8 mouse cellular contexts compared by ENCODE assay signal in the genomic region with DNA sequence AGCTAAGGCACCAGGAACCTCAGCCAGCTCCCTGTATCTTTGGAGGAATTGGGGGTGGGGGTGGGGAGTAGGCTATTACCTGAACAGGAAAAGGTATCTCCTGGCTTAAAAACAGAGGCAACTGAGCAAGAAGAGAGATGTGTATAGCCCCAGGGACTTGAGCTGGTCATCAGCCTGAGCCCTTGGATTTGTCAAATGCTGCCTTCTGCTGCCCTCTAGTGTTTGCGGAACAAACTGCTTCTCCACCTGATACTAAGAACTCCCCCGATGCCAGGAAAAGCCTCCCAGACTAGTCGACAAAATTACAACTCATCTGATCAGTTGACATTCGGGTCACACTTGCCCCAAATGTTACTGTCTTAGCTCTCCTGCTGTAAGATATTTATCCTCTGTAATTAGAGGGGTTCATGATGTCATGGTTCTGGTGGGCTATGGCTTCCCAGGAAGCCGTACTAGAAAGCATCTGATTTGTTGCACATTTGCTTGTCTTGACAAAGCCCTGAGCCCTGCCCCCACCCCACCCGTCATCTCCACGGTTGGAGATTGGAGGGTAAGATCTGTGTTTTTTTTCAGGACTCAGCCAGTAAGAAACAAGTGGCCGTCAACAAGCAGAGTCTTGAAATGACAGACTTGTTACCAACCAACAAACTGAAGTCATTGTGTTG. TPM values are rescaled to one million over a fixed set of nuclear protein-coding genes. Genes with fewer than 3 reads are reported as not detected.
DNase-seq lines count a peak whose midpoint lies in the region; ATAC-seq and TF ChIP-seq lines count a peak whose summit lies in the region.

No protein-coding gene starts in this region.

- H3K4me1 ChIP-seq in cortical plate, adult 2 months (ENCODE audit: control insufficient read depth, insufficient read depth, low read length) = no peaks in the 10 kb centered on the region

- no peak overlapping the region for H3K27ac ChIP-seq in cortical plate, adult 2 months (ENCODE audit: insufficient read depth, low read length)

- H3K4me3 ChIP-seq in cortical plate, adult 2 months (ENCODE audit: insufficient read depth, low read length) = no peak overlapping the region

- ATAC-seq in megakaryocyte-erythroid progenitor cell, adult 5-6 weeks (replicated peaks; ENCODE audit: low FRiP score, low TSS enrichment, poor library complexity, severe bottlenecking) = peak; percentile 80

- DNase-seq in adipocyte (ENCODE audit: low spot score) = peak; percentile 86
- DNase-seq in gastrocnemius, postnatal 10 days = peak; percentile 82
- DNase-seq in induced T-regulatory cell, adult 2 months (ENCODE audit: low read depth) = peak; percentile 72
- peak; percentile 55 to 75 for DNase-seq in left cerebral cortex, adult 8-10 months (ENCODE audit: low spot score in 2 of 2)
- DNase-seq in right cerebral cortex, postnatal 25 days = peak; percentile 74
- DNase-seq in yolk sac, embryonic 10.5 days (ENCODE audit: low spot score) = peak; percentile 78

- no peak for TF ChIP-seq POLR2A in cortical plate, adult 2 months (IDR thresholded peaks at IDR 0.05; ENCODE audit: extremely low read depth, insufficient read depth, low read length)

- peak; percentile 96 for TF ChIP-seq CTCF in cortical plate, adult 2 months (IDR thresholded peaks at IDR 0.05; ENCODE audit: extremely low read depth, insufficient read depth, low read length)

RNA-seq across cellular contexts. Expression of a gene that starts 19.7 kb away (rescaled TPM):
- 19.4 and 20.0 TPM in 2 replicates for polyA plus RNA-seq in cortical plate, adult 2 months (2012; rRNA removed)
- 10 to 100 TPM; 48.1 to 53.0 TPM for total RNA-seq in gastrocnemius, postnatal 10 days (2021)
- 10 to 100 TPM; 33.2 to 49.2 (median 37.5) TPM for total RNA-seq in left cerebral cortex, adult 8-10 months (2022)
- 45.5 and 81.4 TPM in 2 replicates for total RNA-seq in megakaryocyte-erythroid progenitor cell, adult 5-6 weeks (2014; fragmentation: Nextera tagmentation)
- 177 and 190 TPM in 2 replicates for total RNA-seq in megakaryocyte-erythroid progenitor cell, adult 5-6 weeks (2017)

RNA-seq across cellular contexts. Expression of a gene that starts 58.9 kb away (rescaled TPM):
- 3.6 and 4.1 TPM in 2 replicates for polyA plus RNA-seq in cortical plate, adult 2 months (2012; rRNA removed)
- total RNA-seq in gastrocnemius, postnatal 10 days (2021) = 10 to 100 TPM; 29.2 to 34.9 TPM
- total RNA-seq in left cerebral cortex, adult 8-10 months (2022) = 1 to 10 TPM; 5.4 to 7.1 (median 6.0) TPM
- total RNA-seq in megakaryocyte-erythroid progenitor cell, adult 5-6 weeks (2014; fragmentation: Nextera tagmentation) = not detected in 2 replicates
- total RNA-seq in megakaryocyte-erythroid progenitor cell, adult 5-6 weeks (2017) = not detected in 2 replicates

Comparison
In these comparisons a context has a peak if more than half of its experiments do, and no peak if none do; other contexts are left out.
1. RNA of a gene that starts 58.9 kb away (total RNA-seq): 29.2 to 34.9 TPM in gastrocnemius, postnatal 10 days and 5.4 to 7.1 TPM in left cerebral cortex, adult 8-10 months; not detected in megakaryocyte-erythroid progenitor cell, adult 5-6 weeks; every median in the first group is over 4 times any median in the second.
2. Peak in every context shown above with its lines, with median percentiles within 50 percentile points of each other: DNase-seq.